Mouse (Mus musculus): ENCODE data around the gene Plekha1. TPM values are rescaled to one million over a fixed set of nuclear protein-coding genes. Genes with fewer than 3 reads are reported as not detected.

Plekha1 gene
- polyA plus RNA-seq (2012; ENCODE audit: insufficient read depth, insufficient read length, missing spikeins) = 11.4 and 17.8 TPM in 2 replicates

DNA sequence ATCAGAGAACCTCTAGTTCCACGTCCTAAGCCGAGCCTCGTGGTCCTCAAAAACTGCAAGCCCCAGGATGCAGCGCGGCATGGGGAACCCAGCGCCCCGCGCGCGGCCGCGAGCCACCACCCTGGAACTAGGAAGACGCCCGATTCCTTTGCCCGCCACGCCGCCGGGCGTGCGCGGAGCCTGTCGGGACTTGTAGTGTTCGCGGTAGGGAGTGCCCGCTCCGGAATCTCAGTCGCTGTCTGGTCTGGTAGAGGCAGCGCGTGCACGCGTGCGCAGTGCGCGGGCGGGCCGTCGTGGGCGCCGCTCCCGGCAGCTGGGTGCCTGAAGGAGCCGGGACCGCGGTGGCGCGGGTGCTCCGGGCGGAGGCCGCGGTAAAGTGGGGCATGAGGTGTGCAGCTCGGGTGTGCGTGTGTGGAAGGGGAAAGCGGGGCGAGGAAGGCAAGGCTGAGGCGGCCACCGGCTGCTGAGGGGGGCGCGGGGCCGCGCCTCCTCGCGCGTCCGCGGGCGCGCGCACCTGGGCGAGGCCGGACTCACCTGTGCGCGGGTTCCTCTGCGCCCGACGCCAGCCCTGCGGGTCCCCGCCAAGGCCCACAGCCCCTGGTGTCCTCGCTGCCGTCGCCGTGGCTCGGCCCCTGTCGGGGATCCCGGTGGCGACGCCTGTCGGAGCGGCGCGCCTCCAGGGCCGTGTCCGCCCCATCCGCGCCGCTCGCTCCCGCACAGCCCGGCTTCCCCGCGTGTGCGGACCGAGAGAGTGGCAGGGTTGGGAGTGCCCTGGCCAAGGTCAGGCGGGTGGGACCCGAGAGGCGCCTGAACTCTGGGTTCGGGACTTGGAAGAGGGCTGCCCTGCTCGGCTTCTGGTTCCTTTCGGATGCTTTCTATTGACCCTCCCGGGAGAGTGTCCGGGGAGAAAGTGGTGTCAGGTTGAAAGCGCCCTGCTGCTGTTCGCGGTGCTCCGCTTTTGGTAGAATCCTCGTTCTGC lies at the start of gene Plekha1:
Plekha1 (plus strand) TSS at position 144 of the 979 bp plus-strand sequence.
- H3K27ac ChIP-seq (replicated peaks; ENCODE audit: low read depth, low read length) = peak within 1 kb of the TSS; percentile 68
- H3K4me1 ChIP-seq (ENCODE audit: control insufficient read depth, insufficient read depth, insufficient read length, low read length) = peaks cover 5% of the 10 kb centered on the region; the same call in 1 of the 2 replicates
- peak within 1 kb of the TSS; percentile 89 for H3K4me3 ChIP-seq (ENCODE audit: insufficient read depth, low read depth, low read length)

- H3K4me1 ChIP-seq (ENCODE audit: control insufficient read depth, insufficient read depth, insufficient read length, low read length) = no peaks in the 10 kb centered on the region
- H3K4me3 ChIP-seq (ENCODE audit: insufficient read depth, low read depth, low read length) = no peak overlapping the region
- no peak overlapping the region for H3K27ac ChIP-seq (replicated peaks; ENCODE audit: low read depth, low read length)
Measured at GRCm38 (mm10) chr7:130816243-130816642, 49.3 kb upstream of the Plekha1 start.

GRCm38 (mm10) chr7:130818813-130819212 lies 46.7 kb upstream of the Plekha1 start:
- no peak overlapping the region for H3K4me3 ChIP-seq (ENCODE audit: insufficient read depth, low read depth, low read length)

DNA sequence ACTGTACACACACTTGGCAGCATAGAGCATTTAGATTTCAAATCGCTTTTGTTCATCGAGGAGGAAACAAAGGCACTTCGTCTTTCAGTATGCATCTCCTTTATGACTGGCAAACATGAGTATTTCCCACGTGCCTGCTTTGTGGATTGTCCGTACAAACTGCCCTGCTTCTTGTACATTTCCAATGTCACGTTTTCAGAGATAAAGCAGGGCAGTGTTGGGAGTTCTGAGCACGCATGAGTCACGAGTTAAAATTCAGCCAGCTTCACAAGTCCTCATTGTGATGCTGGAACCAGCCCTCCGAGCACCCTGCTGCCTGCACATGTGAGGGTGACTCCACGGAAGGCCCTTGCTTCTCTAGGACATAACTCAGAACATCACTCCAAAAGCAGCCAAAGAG lies 45.9 kb upstream of the Plekha1 start:
- H3K4me3 ChIP-seq (ENCODE audit: insufficient read depth, low read depth, low read length) = no peak overlapping the region
- H3K27ac ChIP-seq (replicated peaks; ENCODE audit: low read depth, low read length) = no peak overlapping the region
- no peaks in the 10 kb centered on the region for H3K4me1 ChIP-seq (ENCODE audit: control insufficient read depth, insufficient read depth, insufficient read length, low read length)

More at GRCm38 (mm10) chr7:130818813-130819212, 46.7 kb upstream of the Plekha1 start:
- Histone ChIP-seq H3K4me1 (ENCODE audit: control insufficient read depth, insufficient read depth, insufficient read length, low read length) (no peaks in the 10 kb centered on the region), H3K27ac (replicated peaks; ENCODE audit: low read depth, low read length) (no peak overlapping the region)

- Histone ChIP-seq H3K4me3 (ENCODE audit: insufficient read depth, low read depth, low read length) (no peak overlapping the region), H3K27ac (replicated peaks; ENCODE audit: low read depth, low read length) (no peak overlapping the region), H3K4me1 (ENCODE audit: control insufficient read depth, insufficient read depth, insufficient read length, low read length) (no peaks in the 10 kb centered on the region)
Measured at GRCm38 (mm10) chr7:130823992-130824391, 41.6 kb upstream of the Plekha1 start.

GRCm38 (mm10) chr7:130826343-130826742 lies 39.2 kb upstream of the Plekha1 start:
- Histone ChIP-seq H3K4me3 (ENCODE audit: insufficient read depth, low read depth, low read length) (no peak overlapping the region), H3K4me1 (ENCODE audit: control insufficient read depth, insufficient read depth, insufficient read length, low read length) (no peaks in the 10 kb centered on the region), H3K27ac (replicated peaks; ENCODE audit: low read depth, low read length) (no peak overlapping the region)

DNA sequence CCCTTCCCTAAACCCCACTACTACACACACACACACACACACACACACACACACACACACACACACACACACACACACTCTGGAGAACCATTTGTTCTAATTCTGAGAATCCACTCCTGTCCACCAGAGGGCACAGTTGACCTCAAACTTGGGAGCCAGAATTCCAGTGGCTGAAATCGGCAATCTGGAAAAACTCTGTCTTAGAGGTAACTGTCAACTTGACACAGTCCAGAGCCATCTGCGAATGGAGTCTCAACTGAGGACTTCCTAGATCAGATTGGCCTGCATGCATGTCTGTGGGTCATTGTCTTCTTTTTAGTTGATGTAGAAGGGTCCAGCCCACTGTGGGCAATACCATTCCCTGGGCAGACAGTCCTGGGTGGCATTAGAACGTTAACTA lies 38.1 kb upstream of the Plekha1 start:
- Histone ChIP-seq H3K4me3 (ENCODE audit: insufficient read depth, low read depth, low read length) (no peak overlapping the region), H3K27ac (replicated peaks; ENCODE audit: low read depth, low read length) (no peak overlapping the region), H3K4me1 (ENCODE audit: control insufficient read depth, insufficient read depth, insufficient read length, low read length) (no peaks in the 10 kb centered on the region)

GRCm38 (mm10) chr7:130827844-130828403 lies 37.6 kb upstream of the Plekha1 start:
- no peak overlapping the region for H3K4me3 ChIP-seq (ENCODE audit: insufficient read depth, low read depth, low read length)
- H3K4me1 ChIP-seq (ENCODE audit: control insufficient read depth, insufficient read depth, insufficient read length, low read length) = no peaks in the 10 kb centered on the region
- H3K27ac ChIP-seq (replicated peaks; ENCODE audit: low read depth, low read length) = no peak overlapping the region

DNA sequence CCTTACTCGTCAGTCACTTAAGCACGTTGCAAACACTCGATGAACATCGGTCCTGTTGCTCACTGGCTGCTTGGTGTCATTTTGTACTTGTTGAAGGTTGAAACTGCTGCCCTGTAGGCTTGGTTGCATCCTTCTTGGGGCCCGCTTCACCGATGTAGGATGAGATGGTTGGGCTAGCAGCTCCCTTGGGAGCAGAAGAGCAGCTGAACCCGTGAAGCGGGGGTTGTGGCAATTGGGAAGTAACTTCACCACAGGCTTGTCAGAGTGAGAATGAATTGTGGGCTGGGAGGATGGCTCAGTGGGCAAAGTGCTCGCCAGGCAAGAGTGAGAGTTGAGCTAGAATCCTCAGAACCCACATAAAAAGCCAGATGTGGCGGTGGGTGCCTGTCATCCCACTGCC lies 37.1 kb upstream of the Plekha1 start:
- Histone ChIP-seq H3K27ac (replicated peaks; ENCODE audit: low read depth, low read length) (no peak overlapping the region), H3K4me1 (ENCODE audit: control insufficient read depth, insufficient read depth, insufficient read length, low read length) (no peaks in the 10 kb centered on the region)

GRCm38 (mm10) chr7:130831586-130831985 lies 34.0 kb upstream of the Plekha1 start:
- Histone ChIP-seq H3K27ac (replicated peaks; ENCODE audit: low read depth, low read length) (no peak overlapping the region), H3K4me1 (ENCODE audit: control insufficient read depth, insufficient read depth, insufficient read length, low read length) (0 out of 2 replicates have a peak, but pooled peaks cover 3% of the 10 kb centered on the region), H3K4me3 (ENCODE audit: insufficient read depth, low read depth, low read length) (no peak overlapping the region)

More for the DNA sequence above, 37.1 kb upstream of the Plekha1 start:
- H3K4me3 ChIP-seq (ENCODE audit: insufficient read depth, low read depth, low read length) = no peak overlapping the region

- no peak overlapping the region for H3K27ac ChIP-seq (replicated peaks; ENCODE audit: low read depth, low read length)
- no peak overlapping the region for H3K4me3 ChIP-seq (ENCODE audit: insufficient read depth, low read depth, low read length)
- 0 out of 2 replicates have a peak, but pooled peaks cover 3% of the 10 kb centered on the region for H3K4me1 ChIP-seq (ENCODE audit: control insufficient read depth, insufficient read depth, insufficient read length, low read length)
Measured at GRCm38 (mm10) chr7:130834299-130834698, 31.3 kb upstream of the Plekha1 start.

DNA sequence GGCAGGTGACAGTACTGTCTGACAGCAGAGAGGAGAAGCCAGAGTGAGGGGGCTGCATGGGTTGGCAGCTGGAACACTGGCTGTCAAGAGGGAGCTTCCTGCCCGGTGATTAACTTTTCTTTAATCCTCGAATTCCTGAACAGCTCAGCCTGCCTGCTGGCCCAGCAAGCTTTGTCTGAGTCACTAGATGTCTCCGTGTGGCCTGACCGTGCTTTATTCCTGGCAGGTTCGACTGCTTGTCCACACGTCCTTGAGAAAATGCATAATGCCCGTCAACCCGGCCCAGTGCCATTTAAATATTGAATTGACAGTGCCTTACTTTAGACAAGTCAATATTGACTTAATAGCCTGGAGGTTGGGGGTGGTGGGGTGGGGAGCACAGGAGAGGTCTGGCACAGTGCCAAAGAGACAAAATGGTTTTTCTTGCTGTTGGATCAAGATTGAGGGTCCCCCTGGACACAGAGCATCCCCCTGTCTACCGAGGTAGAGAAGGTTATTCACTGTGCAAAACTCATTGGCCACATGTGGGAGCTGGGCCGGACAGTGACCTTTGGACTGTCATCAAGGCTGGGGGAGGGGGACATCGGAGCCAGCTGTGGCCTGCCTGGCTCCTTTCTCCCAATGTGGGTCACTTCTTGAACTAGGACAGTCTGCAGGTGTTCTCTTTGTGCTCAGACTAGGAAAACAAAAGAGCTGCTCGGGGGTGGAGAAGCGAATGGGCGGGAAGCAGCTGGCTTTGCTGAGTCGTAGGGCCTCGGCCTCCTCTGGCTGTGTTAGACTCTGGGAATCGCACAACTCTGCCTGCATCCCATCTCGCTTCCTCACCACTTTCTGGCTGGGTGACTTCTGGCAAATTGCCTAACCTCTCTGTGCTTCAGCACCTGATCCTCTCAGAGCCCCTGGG lies 30.3 kb upstream of the Plekha1 start:
- H3K27ac ChIP-seq (replicated peaks; ENCODE audit: low read depth, low read length) = no peak overlapping the region
- H3K4me3 ChIP-seq (ENCODE audit: insufficient read depth, low read depth, low read length) = no peak overlapping the region
- H3K4me1 ChIP-seq (ENCODE audit: control insufficient read depth, insufficient read depth, insufficient read length, low read length) = 0 out of 2 replicates have a peak, but pooled peaks cover 3% of the 10 kb centered on the region

GRCm38 (mm10) chr7:130836066-130836465 lies 29.5 kb upstream of the Plekha1 start:
- no peak overlapping the region for H3K27ac ChIP-seq (replicated peaks; ENCODE audit: low read depth, low read length)
- 0 out of 2 replicates have a peak, but pooled peaks cover 3% of the 10 kb centered on the region for H3K4me1 ChIP-seq (ENCODE audit: control insufficient read depth, insufficient read depth, insufficient read length, low read length)
- no peak overlapping the region for H3K4me3 ChIP-seq (ENCODE audit: insufficient read depth, low read depth, low read length)

GRCm38 (mm10) chr7:130837941-130838657 lies 27.5 kb upstream of the Plekha1 start:
- H3K27ac ChIP-seq (replicated peaks; ENCODE audit: low read depth, low read length) = no peak overlapping the region
- 0 out of 2 replicates have a peak, but pooled peaks cover 3% of the 10 kb centered on the region for H3K4me1 ChIP-seq (ENCODE audit: control insufficient read depth, insufficient read depth, insufficient read length, low read length)
- H3K4me3 ChIP-seq (ENCODE audit: insufficient read depth, low read depth, low read length) = no peak overlapping the region

All from brown adipose tissue, adult 24 weeks (tissue).